Mouse (Mus musculus): ENCODE data around the gene Spen.

DNA sequence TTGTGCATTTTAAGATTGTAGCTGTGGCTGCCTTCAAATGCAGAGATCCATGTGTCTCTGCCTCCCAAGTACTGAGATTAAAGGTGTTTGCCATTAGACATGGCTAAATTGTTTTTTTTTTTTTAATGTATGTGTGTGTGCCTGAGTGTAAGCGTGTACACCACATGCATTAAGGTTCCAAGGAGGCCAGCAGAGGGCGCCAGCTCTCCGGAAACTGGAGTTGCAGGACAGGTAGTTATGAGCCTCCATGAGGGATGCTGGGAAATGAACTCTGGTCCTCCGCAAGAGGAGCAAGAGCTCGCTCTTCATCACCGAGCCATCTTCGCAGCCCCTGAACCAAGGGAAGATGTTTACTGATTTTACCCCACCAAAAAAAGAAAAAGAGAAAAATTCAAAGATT lies 38.5 kb upstream of the Spen start:
- TF ChIP-seq CTCF (IDR thresholded peaks at IDR 0.05; ENCODE audit: extremely low read depth, insufficient read length, insufficient replicate concordance, low read depth, low read length) = peak; percentile 57; the same call in 1 of the 2 replicates
- no peak for TF ChIP-seq POLR2A (IDR thresholded peaks at IDR 0.05; ENCODE audit: low read depth, low read length)
